Mouse (Mus musculus) granulocyte monocyte progenitor cell, adult 5-6 weeks (primary cell): ENCODE measurements around the gene Rgs17. TPM values are rescaled to one million over a fixed set of nuclear protein-coding genes. Genes with fewer than 3 reads are reported as not detected.

Experiments used
- total RNA-seq, 2 experiments: library from RNA; stranded (forward) in 1 of 2; stranded (reverse) in 1 of 2; fragments of 200-712, 200-1000 nt in 1 of 2; fragments of >200 nt in 1 of 2; fragmentation: Nextera tagmentation in 1 of 2; gene quantifications; 2 replicates each; pipeline ENCODE4 v1.2.3; 2014 to 2017

Gene Rgs17
- total RNA-seq, 2 experiments from 2014 or later = not detected

Other genes starting within 250 kb of the Rgs17 start
- 29.8 and 59.8 TPM in 2 replicates for gene Fbxo5, start 116.8 kb downstream of the Rgs17 start, total RNA-seq (2014; fragmentation: Nextera tagmentation)
- 49.0 and 57.4 TPM in 2 replicates for gene Fbxo5, start 116.8 kb downstream of the Rgs17 start, total RNA-seq (2017)
- gene Mtrf1l, start 98.5 kb downstream of the Rgs17 start, total RNA-seq (2014; fragmentation: Nextera tagmentation) = 8.7 and 18.6 TPM in 2 replicates
- 33.5 and 34.2 TPM in 2 replicates for gene Mtrf1l, start 98.5 kb downstream of the Rgs17 start, total RNA-seq (2017)